Mouse (Mus musculus) large intestine, adult 2 months (tissue): ENCODE results near the gene Vps37c. TPM values are rescaled to one million over a fixed set of nuclear protein-coding genes. Genes with fewer than 3 reads are reported as not detected.
A peak's percentile ranks its signal among the peaks of the same experiment; 100 is the strongest.

ENCODE experiments used
- DNase-seq: peaks from one replicate; pipeline ENCODE4 v3.0.0-alpha.2; 2012; ENCODE audit warnings: low read depth, low spot score
- WGBS: fragments of 180-500 bp; shearing (Covaris S2); methylation state at CpG from one replicate; pipeline ENCODE4 v1.1.7; 2018; 5-methylcytosine and 5-hydroxymethylcytosine counted together
- polyA plus RNA-seq: library from polyadenylated mRNA; depleted of rRNA; stranded (reverse); fragments of >200 nt; gene quantifications from 2 replicates; pipeline ENCODE4 v1.2.3, GENCODE M21; 2012

The Vps37c gene
- polyA plus RNA-seq, 1 experiment = 24.7 TPM

- 21% methylated on average over 8 of the region's 8 CpGs for WGBS
- peak; percentile 74 for DNase-seq
Measured at GRCm38 (mm10) chr19:10709360-10710087, 21.0 kb downstream of the Vps37c start.

GRCm38 (mm10) chr19:10710088-10710511 is 21.6 kb downstream of the Vps37c start:
- 78% methylated on average over 9 of the region's 9 CpGs for WGBS

GRCm38 (mm10) chr19:10710751-10711150 is 22.2 kb downstream of the Vps37c start:
- WGBS = 94% methylated on average over 4 of the region's 4 CpGs
- DNase-seq = no peak

More at GRCm38 (mm10) chr19:10710088-10710511, 21.6 kb downstream of the Vps37c start:
- DNase-seq = no peak

DNA sequence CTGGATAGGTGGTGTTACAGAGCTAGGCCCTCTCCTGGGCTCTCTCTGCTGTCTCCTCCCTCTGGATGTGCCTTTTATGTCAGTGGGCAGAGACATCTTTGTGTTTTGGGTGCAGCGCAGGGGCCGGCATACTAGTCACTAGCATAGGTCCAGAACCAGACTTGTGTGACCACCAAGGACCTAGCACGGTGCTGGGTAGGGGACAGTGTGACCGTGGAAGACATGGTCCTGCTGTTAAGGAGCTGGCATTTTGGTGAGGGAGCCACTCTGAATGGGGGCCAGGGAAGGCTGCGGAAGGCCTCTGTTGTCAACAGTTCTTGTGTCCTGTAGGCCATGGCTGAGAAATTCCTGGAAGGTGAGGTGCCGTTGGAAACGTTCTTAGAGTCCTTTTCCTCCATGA is 23.7 kb downstream of the Vps37c start:
- no peak for DNase-seq
- 91% methylated on average over 7 of the region's 7 CpGs for WGBS

DNA sequence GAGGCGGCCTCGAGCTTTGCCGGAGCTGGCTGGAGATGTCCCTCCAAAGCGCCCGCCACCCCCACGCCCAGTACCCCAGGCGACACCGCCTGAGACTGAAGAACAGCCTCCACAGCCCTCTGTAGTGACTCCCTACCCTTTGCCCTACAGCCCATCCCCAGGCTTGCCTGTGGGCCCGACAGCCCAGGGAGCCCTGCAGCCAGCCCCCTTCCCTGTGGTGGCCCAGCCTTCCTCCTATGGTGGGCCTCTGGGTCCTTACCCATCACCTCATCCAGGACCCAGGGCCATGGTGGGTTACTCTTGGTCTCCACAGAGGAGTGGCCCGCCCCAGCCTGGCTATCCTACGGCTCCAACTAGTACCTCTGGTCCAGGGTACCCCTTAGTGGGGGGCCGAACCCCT is 24.1 kb downstream of the Vps37c start:
- no peak for DNase-seq
- 91% methylated on average over 12 of the region's 12 CpGs for WGBS

DNA sequence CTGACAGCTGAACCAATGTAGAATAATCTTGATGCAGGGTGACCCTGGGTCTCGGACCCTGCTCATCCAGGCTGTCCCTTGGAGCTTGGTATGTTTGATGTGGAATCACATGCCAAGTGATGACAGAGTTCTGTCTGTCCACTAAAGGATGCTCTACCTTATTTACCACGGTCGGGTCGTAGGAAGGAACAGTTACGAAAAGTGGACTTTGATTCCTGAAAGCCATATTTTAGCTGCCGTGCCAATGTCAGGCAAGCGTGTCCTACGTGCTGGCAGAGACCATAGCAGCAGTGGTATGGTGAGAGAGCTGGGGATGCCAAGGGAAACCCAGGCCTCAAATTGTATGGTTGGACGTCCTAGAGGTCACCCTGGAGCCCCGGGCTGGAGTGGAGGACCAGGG is 25.0 kb downstream of the Vps37c start:
- 70% methylated on average over 10 of the region's 10 CpGs for WGBS
- DNase-seq = no peak

- no peak for DNase-seq
- 76% methylated on average over 6 of the region's 6 CpGs for WGBS
Measured at GRCm38 (mm10) chr19:10714168-10714567, 25.6 kb downstream of the Vps37c start.

- peak; percentile 37 for DNase-seq
- WGBS = 44% methylated on average over 4 of the region's 4 CpGs
Measured at GRCm38 (mm10) chr19:10714682-10715475, 26.3 kb downstream of the Vps37c start.

GRCm38 (mm10) chr19:10715476-10715875 is 26.9 kb downstream of the Vps37c start:
- DNase-seq = no peak
- WGBS = 88% methylated on average over 6 of the region's 6 CpGs

DNA sequence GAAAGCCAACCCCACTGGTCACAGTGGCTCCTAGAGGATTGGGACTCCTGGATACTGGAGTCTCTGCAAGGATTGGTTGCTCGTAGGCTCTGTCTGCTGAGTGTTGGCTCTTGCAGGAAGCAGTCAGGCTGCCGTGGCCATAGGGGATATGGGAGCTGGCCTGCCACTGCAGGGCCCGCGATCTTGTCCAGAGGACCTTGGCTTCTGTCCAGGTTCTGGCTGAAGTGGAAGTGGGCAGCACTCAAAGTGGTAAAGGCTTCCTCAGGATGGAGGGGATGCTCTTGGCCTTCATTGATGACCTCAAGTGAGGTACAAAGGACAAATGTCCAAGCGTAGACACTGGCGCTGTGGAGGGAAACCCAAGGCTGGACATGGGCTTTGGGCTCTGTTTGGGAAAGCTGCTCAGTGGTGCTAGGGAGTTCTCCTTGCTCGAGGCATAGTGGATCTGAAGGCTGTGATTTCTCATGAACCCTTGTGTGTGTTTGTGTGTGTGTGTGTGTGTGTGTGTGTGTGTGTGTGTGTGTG is 29.8 kb downstream of the Vps37c start:
- no peak for DNase-seq
- WGBS = 63% methylated on average over 7 of the region's 7 CpGs

DNA sequence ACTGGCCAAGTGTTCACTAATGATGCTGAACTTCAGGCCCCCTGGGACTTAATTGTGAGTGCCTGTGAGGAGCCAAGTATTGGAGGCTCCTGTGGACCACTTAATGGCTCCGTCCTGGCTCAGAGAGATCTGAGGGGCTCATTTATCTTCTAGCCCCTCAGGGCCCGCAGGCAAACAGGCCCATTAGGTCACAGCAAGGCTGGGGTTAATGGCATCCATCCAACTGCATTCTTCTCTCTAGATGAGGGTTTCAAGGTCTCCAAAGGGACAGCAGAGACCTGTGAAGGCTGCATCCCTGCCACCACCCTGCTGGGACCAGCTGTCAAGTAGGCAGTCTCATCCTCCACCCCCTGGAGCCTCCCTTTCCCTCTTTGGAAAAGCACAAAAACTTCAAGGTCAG is 31.2 kb downstream of the Vps37c start:
- WGBS = 48% methylated on average over 2 of the region's 2 CpGs
- no peak for DNase-seq

GRCm38 (mm10) chr19:10720524-10720923 is 32.0 kb downstream of the Vps37c start:
- WGBS = 40% methylated on average over 3 of the region's 3 CpGs
- no peak for DNase-seq

DNA sequence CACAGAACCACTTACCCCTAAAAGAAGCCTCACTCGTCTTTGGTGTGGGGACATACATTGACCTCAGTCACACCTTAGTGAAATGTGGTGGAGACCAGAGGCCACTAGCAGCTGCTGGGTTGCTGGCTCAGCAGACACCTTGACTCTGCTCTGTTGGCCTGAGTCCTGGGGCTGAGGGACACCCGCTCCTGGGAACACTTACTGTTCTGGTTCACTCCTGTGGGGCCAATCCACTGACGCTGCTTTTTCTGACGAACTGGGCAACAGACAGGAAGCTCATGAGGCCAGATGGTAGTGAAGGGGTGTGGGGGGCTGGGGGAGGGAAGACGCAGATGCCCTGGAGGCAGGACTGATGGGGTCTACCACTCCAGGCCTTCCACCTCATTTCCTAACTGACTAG is 32.5 kb downstream of the Vps37c start:
- no peak for DNase-seq
- WGBS = 63% methylated on average over 5 of the region's 5 CpGs

DNA sequence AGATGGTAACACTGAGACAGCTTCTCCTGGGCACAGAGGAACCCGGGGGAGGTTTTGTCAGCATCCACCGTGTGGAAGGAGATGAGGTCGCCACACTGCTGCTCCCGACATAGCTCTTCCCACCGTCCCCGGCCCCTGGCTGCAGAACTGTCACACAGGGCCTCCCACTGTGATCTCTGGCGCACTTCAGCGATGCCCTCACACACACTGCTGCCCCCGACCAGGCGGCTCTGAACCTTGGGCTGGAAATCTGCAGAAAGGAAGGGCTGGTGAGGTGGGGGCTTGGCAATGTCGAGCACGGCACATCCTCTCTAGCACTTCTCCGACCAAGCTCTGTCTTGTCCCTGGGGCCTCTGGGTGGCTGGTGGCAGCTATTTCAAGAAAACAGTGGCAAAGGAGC is 34.5 kb downstream of the Vps37c start:
- DNase-seq = no peak
- 25% methylated on average over 13 of the region's 13 CpGs for WGBS

DNA sequence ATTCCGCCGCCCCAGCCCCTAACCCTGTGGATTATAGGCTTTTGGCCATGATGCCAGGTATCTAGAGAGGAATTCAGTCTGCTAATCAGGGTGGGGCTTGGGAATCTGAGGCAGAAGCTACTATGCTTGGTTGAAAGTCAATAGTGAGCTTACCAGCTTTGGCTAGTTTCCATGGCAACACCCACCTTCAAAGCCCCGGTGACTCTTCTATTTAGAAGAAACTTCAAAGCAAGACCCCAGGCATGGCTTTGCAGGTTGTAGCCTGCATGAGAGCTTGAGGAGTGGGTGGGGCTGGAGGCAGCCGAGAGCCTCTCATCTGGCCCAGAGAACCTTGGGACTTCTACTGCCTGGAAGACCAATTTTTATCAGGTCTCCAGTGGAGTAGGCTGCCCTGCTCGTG is 35.1 kb downstream of the Vps37c start:
- no peak for DNase-seq
- 32% methylated on average over 5 of the region's 5 CpGs for WGBS

- DNase-seq = no peak
- 79% methylated on average over 13 of the region's 13 CpGs for WGBS
Measured at GRCm38 (mm10) chr19:10724629-10725363, 36.3 kb downstream of the Vps37c start.

DNA sequence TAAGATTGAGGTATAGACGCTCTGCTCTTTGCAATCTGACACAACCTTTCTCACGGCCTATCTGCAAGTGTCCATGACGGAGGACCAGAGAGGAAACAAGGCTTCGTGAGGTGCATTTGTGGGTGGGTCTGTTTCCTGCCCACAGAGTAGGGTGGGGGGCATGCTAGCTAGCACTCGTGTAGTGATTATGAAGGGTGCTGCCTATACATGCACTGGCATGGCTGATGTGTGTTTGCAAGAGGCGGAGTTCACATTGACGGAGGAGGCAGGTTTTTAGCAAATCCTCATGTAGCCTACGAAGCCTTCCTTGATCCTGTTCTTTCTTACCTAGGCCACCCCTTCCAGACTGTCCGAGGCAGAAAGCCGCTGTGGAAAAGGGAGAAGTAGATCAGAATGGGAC is 41.4 kb downstream of the Vps37c start:
- DNase-seq = no peak
- 82% methylated on average over 10 of the region's 10 CpGs for WGBS

GRCm38 (mm10) chr19:10730469-10730868 is 41.9 kb downstream of the Vps37c start:
- no peak for DNase-seq
- WGBS = 49% methylated on average over 5 of the region's 5 CpGs

- 87% methylated on average over 7 of the region's 7 CpGs for WGBS
Measured at GRCm38 (mm10) chr19:10731975-10732374, 43.4 kb downstream of the Vps37c start.

GRCm38 (mm10) chr19:10732741-10733140 is 44.2 kb downstream of the Vps37c start:
- WGBS = 95% methylated on average over 7 of the region's 7 CpGs
- no peak for DNase-seq

More at GRCm38 (mm10) chr19:10731975-10732374, 43.4 kb downstream of the Vps37c start:
- no peak for DNase-seq
